ENCODE assay signal across 15 mouse cellular contexts in the genomic region with DNA sequence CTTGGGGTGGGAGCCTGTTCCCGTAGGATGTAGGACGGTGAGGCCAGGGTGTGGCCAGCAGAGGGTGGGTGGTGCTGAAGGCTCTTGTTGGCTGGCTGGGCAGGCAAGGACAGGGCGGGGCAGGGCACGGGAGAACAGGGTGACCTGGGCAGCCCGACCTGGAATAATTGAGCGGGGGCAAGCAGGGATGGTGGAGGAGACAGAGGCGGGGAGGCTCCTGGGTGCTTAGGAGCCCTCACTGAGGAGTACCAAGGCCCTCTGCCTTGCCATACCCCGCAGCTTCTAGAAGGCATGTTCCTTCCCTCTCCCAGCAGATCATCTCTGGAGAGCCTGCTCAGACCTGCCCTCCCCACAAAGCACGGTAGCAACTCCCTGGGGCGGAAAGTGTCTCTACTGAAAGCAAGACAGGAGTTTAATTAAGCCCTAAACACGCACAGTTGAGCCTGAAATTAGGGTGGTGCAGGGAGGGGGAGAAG. TPM values are rescaled to one million over a fixed set of nuclear protein-coding genes. Genes with fewer than 3 reads are reported as not detected.
DNase-seq lines count a peak whose midpoint lies in the region; ATAC-seq and TF ChIP-seq lines count a peak whose summit lies in the region.
"Had no signal": no experiment of that assay in that cellular context is flagged by ENCODE, and none has a peak within 500 bp of the region (broad histone marks: within the 10 kb centered on the region; RNA-seq: fewer than 3 reads in every experiment).

No protein-coding gene starts in this region.

- no peak overlapping the region for H3K9ac ChIP-seq in kidney, embryonic 15.5 days
- H3K9ac ChIP-seq in embryonic facial prominence, embryonic 15.5 days: no peak overlapping the region
- no peak overlapping the region for H3K9ac ChIP-seq in midbrain, embryonic 16.5 days (ENCODE audit: low read depth, low read length)
- no peak overlapping the region for H3K9ac ChIP-seq in forebrain, embryonic 15.5 days (replicated peaks)
- H3K9ac ChIP-seq: heart, embryonic 13.5 days; hindbrain, embryonic 13.5 days; liver, embryonic 13.5 days had no signal

- H3K4me1 ChIP-seq in kidney, embryonic 15.5 days: peaks cover 13% of the 10 kb centered on the region
- peaks cover 18% of the 10 kb centered on the region for H3K4me1 ChIP-seq in E14TG2a.4 (replicated peaks; ENCODE audit: low read depth, low read length)
- peaks cover 32% of the 10 kb centered on the region for H3K4me1 ChIP-seq in embryonic facial prominence, embryonic 15.5 days
- no peaks in the 10 kb centered on the region for H3K4me1 ChIP-seq in midbrain, embryonic 16.5 days (ENCODE audit: control insufficient read depth, insufficient read depth, low read length)
- no peaks in the 10 kb centered on the region for H3K4me1 ChIP-seq in forebrain, embryonic 15.5 days
- H3K4me1 ChIP-seq: heart, embryonic 13.5 days had no signal

- H3K9me3 ChIP-seq in kidney, embryonic 15.5 days (replicated peaks): no peaks in the 10 kb centered on the region
- no peaks in the 10 kb centered on the region for H3K9me3 ChIP-seq in E14TG2a.4 (ENCODE audit: low read length)
- no peaks in the 10 kb centered on the region for H3K9me3 ChIP-seq in embryonic facial prominence, embryonic 15.5 days (replicated peaks)
- H3K9me3 ChIP-seq in midbrain, embryonic 16.5 days (replicated peaks; ENCODE audit: control insufficient read depth, low read length, poor library complexity, severe bottlenecking): no peaks in the 10 kb centered on the region
- no peaks in the 10 kb centered on the region for H3K9me3 ChIP-seq in forebrain, embryonic 15.5 days
- H3K9me3 ChIP-seq: forebrain, embryonic 10.5 days; G1E; heart, embryonic 13.5 days; hindbrain, embryonic 13.5 days; liver, embryonic 13.5 days had no signal

- ATAC-seq in kidney, embryonic 15.5 days (replicated peaks; ENCODE audit: low FRiP score): peak; percentile 71
- ATAC-seq in embryonic facial prominence, embryonic 15.5 days (ENCODE audit: insufficient number of reproducible peaks, low FRiP score, low TSS enrichment, low read depth): peak; percentile 57; the same call in 1 of the 2 replicates
- no peak for ATAC-seq in midbrain, embryonic 16.5 days
- no peak for ATAC-seq in forebrain, embryonic 15.5 days (replicated peaks)

- TF ChIP-seq CTCF in E14TG2a.4 (conservative IDR thresholded peaks at IDR 0.05; ENCODE audit: low read length): no peak

- no peaks in the 10 kb centered on the region for H3K36me3 ChIP-seq in kidney, embryonic 15.5 days
- no peaks in the 10 kb centered on the region for H3K36me3 ChIP-seq in E14TG2a.4 (ENCODE audit: insufficient read depth, low read length)
- H3K36me3 ChIP-seq in embryonic facial prominence, embryonic 15.5 days: no peaks in the 10 kb centered on the region
- H3K36me3 ChIP-seq in midbrain, embryonic 16.5 days (ENCODE audit: control insufficient read depth, insufficient read depth, low read length): no peaks in the 10 kb centered on the region
- no peaks in the 10 kb centered on the region for H3K36me3 ChIP-seq in forebrain, embryonic 15.5 days
- H3K36me3 ChIP-seq: forebrain, embryonic 10.5 days; G1E; heart, embryonic 13.5 days; hindbrain, embryonic 13.5 days; liver, embryonic 13.5 days had no signal

- H3K4me3 ChIP-seq in kidney, embryonic 15.5 days (replicated peaks): no peak overlapping the region
- peak overlapping the region; percentile 60 for H3K4me3 ChIP-seq in E14TG2a.4 (replicated peaks; ENCODE audit: low read length)
- 0 out of 2 replicates have a peak overlapping the region, but pooled peaks have one; percentile 7 for H3K4me3 ChIP-seq in embryonic facial prominence, embryonic 15.5 days (replicated peaks)
- H3K4me3 ChIP-seq in midbrain, embryonic 16.5 days (ENCODE audit: low read depth, low read length): no peak overlapping the region
- no peak overlapping the region for H3K4me3 ChIP-seq in forebrain, embryonic 15.5 days
- H3K4me3 ChIP-seq: forebrain, embryonic 10.5 days; heart, embryonic 13.5 days; hindbrain, embryonic 13.5 days; liver, embryonic 13.5 days had no signal

- WGBS in kidney, embryonic 15.5 days: 43% methylated on average over 11 of the region's 11 CpGs
- 51% methylated on average over 11 of the region's 11 CpGs for WGBS in embryonic facial prominence, embryonic 15.5 days
- WGBS in midbrain, embryonic 16.5 days: 45% methylated on average over 11 of the region's 11 CpGs
- 45% methylated on average over 11 of the region's 11 CpGs for WGBS in forebrain, embryonic 15.5 days

- H3K27me3 ChIP-seq in kidney, embryonic 15.5 days: peaks cover 13% of the 10 kb centered on the region; the same call in 1 of the 2 replicates
- H3K27me3 ChIP-seq in E14TG2a.4 (ENCODE audit: insufficient read depth, low read length): peaks cover 59% of the 10 kb centered on the region
- H3K27me3 ChIP-seq in embryonic facial prominence, embryonic 15.5 days: no peaks in the 10 kb centered on the region
- no peaks in the 10 kb centered on the region for H3K27me3 ChIP-seq in midbrain, embryonic 16.5 days (ENCODE audit: control insufficient read depth, insufficient read depth, low read depth, low read length)
- no peaks in the 10 kb centered on the region for H3K27me3 ChIP-seq in forebrain, embryonic 15.5 days
- H3K27me3 ChIP-seq: hindbrain, embryonic 13.5 days had no signal

- no peak for DNase-seq in kidney, adult 11 months
- DNase-seq in lung, postnatal 10 days: peak; percentile 23
- DNase-seq in embryo, embryonic 10 days (ENCODE audit: low spot score): no peak
- DNase-seq: cerebellum, adult 11-12 months; gastrocnemius, postnatal 10 days; liver, embryonic 13.5 days had no signal

- H3K4me2 ChIP-seq in kidney, embryonic 15.5 days: peak overlapping the region; percentile 9; the same call in 1 of the 2 replicates
- H3K4me2 ChIP-seq in embryonic facial prominence, embryonic 15.5 days (replicated peaks): peak overlapping the region; percentile 32; the same call in 1 of the 2 replicates
- no peak overlapping the region for H3K4me2 ChIP-seq in midbrain, embryonic 16.5 days (ENCODE audit: low read length)
- no peak overlapping the region for H3K4me2 ChIP-seq in forebrain, embryonic 15.5 days (replicated peaks)
- H3K4me2 ChIP-seq: heart, embryonic 13.5 days; hindbrain, embryonic 13.5 days; liver, embryonic 13.5 days had no signal

- no peak overlapping the region for H3K27ac ChIP-seq in kidney, embryonic 15.5 days
- peak overlapping the region; percentile 84 for H3K27ac ChIP-seq in embryonic facial prominence, embryonic 15.5 days (replicated peaks)
- no peak overlapping the region for H3K27ac ChIP-seq in midbrain, embryonic 16.5 days (ENCODE audit: low read length)
- no peak overlapping the region for H3K27ac ChIP-seq in forebrain, embryonic 15.5 days (replicated peaks)
- H3K27ac ChIP-seq: forebrain, embryonic 10.5 days; heart, embryonic 13.5 days; hindbrain, embryonic 13.5 days; liver, embryonic 13.5 days had no signal

RNA-seq across cellular contexts. Expression of gene Fosl2, which starts 14.7 kb away (rescaled TPM):
- polyA plus RNA-seq in kidney, embryonic 15.5 days (2015; fragmentation: Nextera tagmentation; extraction: Ambion mirVana): 5.4 and 6.2 TPM in 2 replicates
- polyA plus RNA-seq in embryonic facial prominence, embryonic 15.5 days (2015; fragmentation: Nextera tagmentation; extraction: Ambion mirVana): 12.5 and 14.0 TPM in 2 replicates
- polyA plus RNA-seq in midbrain, embryonic 16.5 days (2015; fragmentation: Nextera tagmentation; extraction: Ambion mirVana): 0.37 and 0.55 TPM in 2 replicates
- 2.7 and 2.8 TPM in 2 replicates for polyA plus RNA-seq in forebrain, embryonic 15.5 days (2015; fragmentation: Nextera tagmentation; extraction: Ambion mirVana)

Comparison
In these comparisons a context has a peak if more than half of its experiments do, and no peak if none do; other contexts are left out.
1. ATAC-seq: peak in kidney, embryonic 15.5 days (single experiment) and embryonic facial prominence, embryonic 15.5 days (single experiment); none in midbrain, embryonic 16.5 days (single experiment) and forebrain, embryonic 15.5 days (single experiment).
2. H3K4me2 ChIP-seq: peak in kidney, embryonic 15.5 days (single experiment) and embryonic facial prominence, embryonic 15.5 days (single experiment); none in midbrain, embryonic 16.5 days (single experiment) and forebrain, embryonic 15.5 days (single experiment).
3. H3K4me3 ChIP-seq: peak in E14TG2a.4 (single experiment) and embryonic facial prominence, embryonic 15.5 days (single experiment); none in kidney, embryonic 15.5 days (single experiment), midbrain, embryonic 16.5 days (single experiment) and forebrain, embryonic 15.5 days (single experiment).